In the genomic region with DNA sequence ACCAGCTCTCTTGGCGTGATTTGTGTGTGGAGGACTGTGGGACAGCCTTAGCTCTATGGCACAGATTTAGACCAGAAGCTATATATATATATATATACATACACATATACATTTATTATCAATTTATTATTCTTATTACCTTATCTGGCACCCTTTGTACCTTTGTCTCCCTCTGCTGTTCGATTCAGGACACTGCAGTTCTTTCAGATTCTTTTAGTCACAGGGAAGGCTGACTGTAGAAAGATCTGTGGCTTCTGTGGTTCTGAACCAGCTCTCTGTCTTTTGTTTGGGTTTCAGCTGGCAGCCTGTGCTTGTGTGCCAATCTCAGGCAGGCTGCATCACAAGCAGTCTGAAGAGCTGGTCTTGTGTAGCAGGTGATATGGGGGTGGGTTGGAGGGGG, we compare ENCODE assay signal across 9 mouse cellular contexts.
A peak's percentile ranks its signal among the peaks of the same experiment; 100 is the strongest.
DNase-seq lines count a peak whose midpoint lies in the region; ATAC-seq and TF ChIP-seq lines count a peak whose summit lies in the region.
"Had no signal": no experiment of that assay in that cellular context is flagged by ENCODE, and none has a peak within 500 bp of the region (broad histone marks: within the 10 kb centered on the region; RNA-seq: fewer than 3 reads in every experiment).

No protein-coding gene starts in this region.

- H3K4me1 ChIP-seq in forebrain, embryonic 13.5 days: no peaks in the 10 kb centered on the region
- H3K4me1 ChIP-seq in forebrain, embryonic 16.5 days (replicated peaks; ENCODE audit: control insufficient read depth, insufficient read depth, low read length): no peaks in the 10 kb centered on the region
- no peaks in the 10 kb centered on the region for H3K4me1 ChIP-seq in lung, embryonic 14.5 days (ENCODE audit: insufficient read depth)
- no peaks in the 10 kb centered on the region for H3K4me1 ChIP-seq in kidney, adult 2 months (ENCODE audit: control insufficient read depth, insufficient read depth, low read length)

- H3K27me3 ChIP-seq in forebrain, embryonic 13.5 days: no peaks in the 10 kb centered on the region
- no peaks in the 10 kb centered on the region for H3K27me3 ChIP-seq in forebrain, embryonic 16.5 days (replicated peaks; ENCODE audit: control insufficient read depth, insufficient read depth, low read length)
- no peaks in the 10 kb centered on the region for H3K27me3 ChIP-seq in lung, embryonic 14.5 days (ENCODE audit: insufficient read depth, low read length)
- no peaks in the 10 kb centered on the region for H3K27me3 ChIP-seq in kidney, adult 2 months (replicated peaks; ENCODE audit: control insufficient read depth, insufficient read depth, low read length)

- no peaks in the 10 kb centered on the region for H3K36me3 ChIP-seq in forebrain, embryonic 13.5 days (ENCODE audit: poor library complexity, severe bottlenecking)
- H3K36me3 ChIP-seq in forebrain, embryonic 16.5 days (ENCODE audit: control insufficient read depth, insufficient read depth): no peaks in the 10 kb centered on the region
- no peaks in the 10 kb centered on the region for H3K36me3 ChIP-seq in lung, embryonic 14.5 days (ENCODE audit: insufficient read depth)
- no peaks in the 10 kb centered on the region for H3K36me3 ChIP-seq in kidney, adult 2 months (ENCODE audit: control insufficient read depth, insufficient read depth, low read length)

- peak; percentile 50 for DNase-seq in lung, embryonic 14.5 days
- no peak for DNase-seq in lung, postnatal 25 days (ENCODE audit: low spot score)
- peak; percentile 2 for DNase-seq in c-Kit-positive CD71-positive TER-119-negative erythroid progenitor cells, embryonic 14.5 days (ENCODE audit: low read depth)
- DNase-seq in naive thymus-derived CD4-positive, alpha-beta T cell, adult 2 months (ENCODE audit: low read depth): peak; percentile 8
- no peak for DNase-seq in ovary, postnatal 10 days (ENCODE audit: low spot score)
- no peak for DNase-seq in kidney, adult 2 months
- DNase-seq: heart, postnatal 36 days had no signal

- no peak overlapping the region for H3K4me2 ChIP-seq in forebrain, embryonic 13.5 days
- no peak overlapping the region for H3K4me2 ChIP-seq in forebrain, embryonic 16.5 days (ENCODE audit: low read length)
- H3K4me2 ChIP-seq in lung, embryonic 14.5 days: no peak overlapping the region

- H3K4me3 ChIP-seq in forebrain, embryonic 13.5 days: no peak overlapping the region
- H3K4me3 ChIP-seq in forebrain, embryonic 16.5 days (replicated peaks; ENCODE audit: low read length): no peak overlapping the region
- no peak overlapping the region for H3K4me3 ChIP-seq in lung, embryonic 14.5 days (ENCODE audit: low read depth, low read length)
- no peak overlapping the region for H3K4me3 ChIP-seq in kidney, adult 2 months (ENCODE audit: insufficient read depth, low read depth, low read length)

- no peak for TF ChIP-seq POLR2A in kidney, adult 2 months (IDR thresholded peaks at IDR 0.05; ENCODE audit: low read depth, low read length)

- H3K9me3 ChIP-seq in forebrain, embryonic 13.5 days (replicated peaks): no peaks in the 10 kb centered on the region
- no peaks in the 10 kb centered on the region for H3K9me3 ChIP-seq in forebrain, embryonic 16.5 days (ENCODE audit: control insufficient read depth, low read length)
- no peaks in the 10 kb centered on the region for H3K9me3 ChIP-seq in lung, embryonic 14.5 days (ENCODE audit: low read depth, low read length)

- WGBS in forebrain, embryonic 13.5 days: 50% methylated on average over 2 of the region's 2 CpGs
- WGBS in forebrain, embryonic 16.5 days: 45% methylated on average over 2 of the region's 2 CpGs
- 37% methylated on average over 2 of the region's 2 CpGs for WGBS in lung, embryonic 14.5 days
- WGBS in kidney, adult 2 months: 42% methylated on average over 2 of the region's 2 CpGs

- no peak overlapping the region for H3K27ac ChIP-seq in forebrain, embryonic 13.5 days
- no peak overlapping the region for H3K27ac ChIP-seq in forebrain, embryonic 16.5 days (ENCODE audit: low read length)
- H3K27ac ChIP-seq in lung, embryonic 14.5 days (ENCODE audit: low read depth): no peak overlapping the region
- H3K27ac ChIP-seq in kidney, adult 2 months (ENCODE audit: insufficient read depth, low read depth, low read length): no peak overlapping the region

- ATAC-seq in forebrain, embryonic 13.5 days: 0 out of 2 replicates have a peak, but pooled peaks have one; percentile 3
- ATAC-seq in forebrain, embryonic 16.5 days: no peak
- no peak for ATAC-seq in lung, embryonic 14.5 days (ENCODE audit: insufficient read depth)

- no peak overlapping the region for H3K9ac ChIP-seq in forebrain, embryonic 13.5 days
- no peak overlapping the region for H3K9ac ChIP-seq in forebrain, embryonic 16.5 days (replicated peaks; ENCODE audit: low read depth, low read length)
- no peak overlapping the region for H3K9ac ChIP-seq in lung, embryonic 14.5 days

- peak; percentile 56 for TF ChIP-seq CTCF in lung, embryonic 14.5 days (IDR thresholded peaks at IDR 0.05; ENCODE audit: low read depth)
- TF ChIP-seq CTCF in kidney, adult 2 months (conservative IDR thresholded peaks at IDR 0.05; ENCODE audit: insufficient read depth, insufficient read length, low read depth, low read length): no peak

Comparison
In these comparisons a context has a peak if more than half of its experiments do, and no peak if none do; other contexts are left out.
1. DNase-seq: peak in lung, embryonic 14.5 days (single experiment), c-Kit-positive CD71-positive TER-119-negative erythroid progenitor cells, embryonic 14.5 days (single experiment) and naive thymus-derived CD4-positive, alpha-beta T cell, adult 2 months (single experiment); none in lung, postnatal 25 days (single experiment), ovary, postnatal 10 days (single experiment) and kidney, adult 2 months (single experiment).